Mouse (Mus musculus) myocyte (in vitro differentiated cells): ENCODE results near the gene Stat6.

ENCODE experiments used
- E2F4 ChIP-seq: IDR thresholded peaks from one replicate; pipeline ENCODE4 v1.6.1; 2011; ENCODE audit warnings: mild to moderate bottlenecking, control low read depth, moderate library complexity; ENCODE audit not compliant: insufficient read depth
- MAX ChIP-seq: IDR thresholded peaks from one replicate; pipeline ENCODE4 v1.6.1; 2011; ENCODE audit warnings: low read depth, mild to moderate bottlenecking, control low read depth
- POLR2A ChIP-seq: IDR thresholded peaks from one replicate; pipeline ENCODE4 v1.6.1; 2011; ENCODE audit warnings: low read depth, mild to moderate bottlenecking, control low read depth, moderate library complexity; ENCODE audit not compliant: insufficient read length
- REST ChIP-seq: IDR thresholded peaks from one replicate; pipeline ENCODE4 v1.6.1; 2011; ENCODE audit warnings: mild to moderate bottlenecking, control low read depth, moderate library complexity; ENCODE audit not compliant: insufficient read depth, insufficient read length
- TCF12 ChIP-seq: IDR thresholded peaks from one replicate; pipeline ENCODE4 v1.6.1; 2011; ENCODE audit warnings: mild to moderate bottlenecking, control low read depth; ENCODE audit not compliant: poor library complexity, insufficient read depth, severe bottlenecking
- USF1 ChIP-seq: IDR thresholded peaks from one replicate; pipeline ENCODE4 v1.6.1; 2011; ENCODE audit warnings: low read depth, mild to moderate bottlenecking, control low read depth, moderate library complexity

- TF ChIP-seq TCF12 (no peak), MAX (no peak), E2F4 (no peak), POLR2A (no peak), USF1 (no peak), REST (no peak)
Observed at GRCm38 (mm10) chr10:127640421-127640820, 2.4 kb upstream of the Stat6 start.
